ENCODE assay signal across 7 mouse cellular contexts in genomic region chr3:122618402-122618801, GRCm38 (mm10). TPM values are rescaled to one million over a fixed set of nuclear protein-coding genes. Genes with fewer than 3 reads are reported as not detected.
DNase-seq lines count a peak whose midpoint lies in the region; ATAC-seq lines count a peak whose summit lies in the region.

No protein-coding gene starts in this region.

- no peaks in the 10 kb centered on the region for H3K36me3 ChIP-seq in hindbrain, embryonic 11.5 days (ENCODE audit: control insufficient read depth, insufficient read depth, low read length)
- H3K36me3 ChIP-seq in limb, embryonic 10.5 days: no peaks in the 10 kb centered on the region
- H3K36me3 ChIP-seq in midbrain, embryonic 11.5 days (ENCODE audit: control insufficient read depth, insufficient read depth, low read length): no peaks in the 10 kb centered on the region

- WGBS in hindbrain, embryonic 11.5 days: under 1% methylated on average over 30 of the region's 30 CpGs
- under 1% methylated on average over 30 of the region's 30 CpGs for WGBS in limb, embryonic 10.5 days
- 1% methylated on average over 30 of the region's 30 CpGs for WGBS in midbrain, embryonic 11.5 days

- peaks cover 3% of the 10 kb centered on the region for H3K4me1 ChIP-seq in hindbrain, embryonic 11.5 days (replicated peaks; ENCODE audit: control insufficient read depth, insufficient read depth, low read length)
- H3K4me1 ChIP-seq in limb, embryonic 10.5 days: peaks cover 30% of the 10 kb centered on the region
- peaks cover 20% of the 10 kb centered on the region for H3K4me1 ChIP-seq in midbrain, embryonic 11.5 days (ENCODE audit: control insufficient read depth, insufficient read depth, low read length)

- no peaks in the 10 kb centered on the region for H3K9me3 ChIP-seq in hindbrain, embryonic 11.5 days (ENCODE audit: control insufficient read depth, low read length)
- no peaks in the 10 kb centered on the region for H3K9me3 ChIP-seq in limb, embryonic 10.5 days (replicated peaks)
- H3K9me3 ChIP-seq in midbrain, embryonic 11.5 days (ENCODE audit: control insufficient read depth, low read length): no peaks in the 10 kb centered on the region

- peak overlapping the region; percentile 75 for H3K4me2 ChIP-seq in hindbrain, embryonic 11.5 days (replicated peaks; ENCODE audit: low read depth, low read length)
- H3K4me2 ChIP-seq in midbrain, embryonic 11.5 days: peak overlapping the region; percentile 79

- peak overlapping the region; percentile 96 for H3K4me3 ChIP-seq in hindbrain, embryonic 11.5 days (ENCODE audit: low read depth, low read length)
- H3K4me3 ChIP-seq in limb, embryonic 10.5 days: peak overlapping the region; percentile 97
- peak overlapping the region; percentile 98 for H3K4me3 ChIP-seq in midbrain, embryonic 11.5 days (ENCODE audit: low read depth, low read length)

- no peak for ATAC-seq in hindbrain, embryonic 11.5 days (ENCODE audit: low FRiP score)
- no peak; the same call in 1 of the 2 replicates for ATAC-seq in midbrain, embryonic 11.5 days (ENCODE audit: low FRiP score)

- peak; percentile 62 for DNase-seq in urinary bladder, postnatal 14 days (ENCODE audit: low spot score)
- DNase-seq in urinary bladder, postnatal 4 days (ENCODE audit: low spot score in 2 of 2): no peak
- DNase-seq in embryo, embryonic 9.5 days (ENCODE audit: extremely low spot score): peak; percentile 58
- peak; percentile 58 for DNase-seq in hindbrain, embryonic 11.5 days (ENCODE audit: low spot score)
- DNase-seq in limb, embryonic 10.5 days (ENCODE audit: low spot score): peak; percentile 71
- DNase-seq in midbrain, embryonic 11.5 days (ENCODE audit: low spot score, missing footprints): peak; percentile 94
- DNase-seq in testis, postnatal 10 days (ENCODE audit: low spot score): peak; percentile 61

- H3K27me3 ChIP-seq in hindbrain, embryonic 11.5 days (ENCODE audit: control insufficient read depth, insufficient read depth, low read length): no peaks in the 10 kb centered on the region
- H3K27me3 ChIP-seq in limb, embryonic 10.5 days (ENCODE audit: low read depth, poor library complexity, severe bottlenecking): no peaks in the 10 kb centered on the region
- H3K27me3 ChIP-seq in midbrain, embryonic 11.5 days (ENCODE audit: control insufficient read depth, insufficient read depth, low read length): no peaks in the 10 kb centered on the region

- H3K27ac ChIP-seq in hindbrain, embryonic 11.5 days (ENCODE audit: low read depth, low read length): peak overlapping the region; percentile 98
- peak overlapping the region; percentile 100 for H3K27ac ChIP-seq in limb, embryonic 10.5 days
- H3K27ac ChIP-seq in midbrain, embryonic 11.5 days (ENCODE audit: low read depth, low read length): peak overlapping the region; percentile 95

- H3K9ac ChIP-seq in hindbrain, embryonic 11.5 days (ENCODE audit: low read depth, low read length): peak overlapping the region; percentile 100
- H3K9ac ChIP-seq in midbrain, embryonic 11.5 days (ENCODE audit: low read length): peak overlapping the region; percentile 100

RNA-seq across cellular contexts. Expression of gene Fnbp1l, which starts 1.1 kb away (rescaled TPM):
- polyA plus RNA-seq in hindbrain, embryonic 11.5 days (2014; fragmentation: Nextera tagmentation; extraction: Ambion mirVana): 96.2 and 130 TPM in 2 replicates
- 50.1 and 68.5 TPM in 2 replicates for polyA plus RNA-seq in limb, embryonic 10.5 days (2016; fragmentation: Nextera tagmentation; extraction: Ambion mirVana)
- 76.8 and 85.8 TPM in 2 replicates for polyA plus RNA-seq in midbrain, embryonic 11.5 days (2014; fragmentation: Nextera tagmentation; extraction: Ambion mirVana)

Comparison
In these comparisons a context has a peak if more than half of its experiments do, and no peak if none do; other contexts are left out.
1. DNase-seq: peak in urinary bladder, postnatal 14 days (single experiment), embryo, embryonic 9.5 days (single experiment), hindbrain, embryonic 11.5 days (single experiment), limb, embryonic 10.5 days (single experiment), midbrain, embryonic 11.5 days (single experiment) and testis, postnatal 10 days (single experiment); none in urinary bladder, postnatal 4 days (0 of 2).
2. Peak in every context shown above with its lines, with median percentiles within 50 percentile points of each other: H3K27ac ChIP-seq and H3K4me3 ChIP-seq.